Mouse (Mus musculus): ENCODE data around the gene Srp9. TPM values are rescaled to one million over a fixed set of nuclear protein-coding genes. Genes with fewer than 3 reads are reported as not detected.

The Srp9 gene
- polyA plus RNA-seq, 1 experiment from 2014 or later, result 155 TPM

DNA sequence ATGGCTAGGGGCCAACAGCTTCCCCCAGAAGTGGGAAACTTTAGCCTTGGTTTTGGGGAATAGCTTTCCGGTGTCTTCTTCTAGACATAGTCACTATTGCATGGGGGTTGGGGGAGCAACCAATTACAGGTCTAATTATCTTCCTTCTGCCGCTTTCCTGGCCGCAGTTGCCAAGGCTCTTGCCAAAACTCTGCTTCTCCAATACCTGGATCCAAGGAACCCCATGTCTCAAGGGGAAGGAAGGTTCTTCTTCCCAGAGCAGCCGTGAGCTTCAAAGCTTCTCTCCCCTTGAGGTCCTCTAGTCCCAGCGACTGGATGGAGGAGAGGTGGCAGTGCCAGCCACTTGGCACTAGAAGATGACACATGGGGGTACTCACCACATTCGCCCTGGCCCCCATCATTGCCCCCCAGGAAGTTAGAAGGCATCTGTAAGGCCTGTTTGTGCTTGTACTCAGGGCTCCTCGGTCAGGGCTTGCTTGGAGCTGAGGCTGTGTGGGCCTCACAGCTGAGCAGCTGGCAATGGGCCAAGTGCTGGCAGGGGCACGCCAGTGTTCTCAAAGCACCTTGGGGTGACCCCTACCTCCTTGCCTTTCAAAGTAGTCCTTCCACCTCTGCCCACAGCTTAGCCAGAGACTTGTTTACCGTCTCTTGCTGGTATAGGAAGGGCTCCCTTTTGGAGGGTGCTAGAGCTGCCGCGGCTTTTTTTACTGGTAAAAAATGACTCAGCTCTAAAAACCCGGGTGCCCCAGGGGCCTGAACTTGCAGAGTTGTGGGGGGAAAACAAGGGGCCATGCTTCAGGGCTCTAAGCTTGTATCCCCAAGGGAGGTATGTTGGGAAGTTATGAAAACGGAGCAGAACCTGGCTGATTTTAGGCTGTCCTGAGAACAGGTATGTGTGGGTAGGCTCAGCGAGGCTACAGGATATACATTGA is 12.9 kb upstream of the Srp9 start:
- ATAC-seq, result 0 out of 2 replicates have a peak, but pooled peaks have one; percentile 38
- Histone ChIP-seq H3K4me3 (ENCODE audit: low read depth, low read length) (no peak overlapping the region), H3K4me2 (ENCODE audit: low read length) (no peak overlapping the region), H3K9me3 (replicated peaks; ENCODE audit: control insufficient read depth, low read length) (no peaks in the 10 kb centered on the region), H3K36me3 (ENCODE audit: control insufficient read depth, insufficient read depth, low read length) (no peaks in the 10 kb centered on the region), H3K4me1 (ENCODE audit: control insufficient read depth, insufficient read depth, low read length) (peaks cover 8% of the 10 kb centered on the region; the same call in 1 of the 2 replicates), H3K27ac (ENCODE audit: low read depth, low read length) (no peak overlapping the region), H3K27me3 (replicated peaks; ENCODE audit: control insufficient read depth, insufficient read depth, low read length) (no peaks in the 10 kb centered on the region), H3K9ac (ENCODE audit: low read length) (no peak overlapping the region)
- WGBS, result 67% methylated on average over 14 of the region's 14 CpGs
- peak; percentile 44 for DNase-seq (ENCODE audit: low spot score)

DNA sequence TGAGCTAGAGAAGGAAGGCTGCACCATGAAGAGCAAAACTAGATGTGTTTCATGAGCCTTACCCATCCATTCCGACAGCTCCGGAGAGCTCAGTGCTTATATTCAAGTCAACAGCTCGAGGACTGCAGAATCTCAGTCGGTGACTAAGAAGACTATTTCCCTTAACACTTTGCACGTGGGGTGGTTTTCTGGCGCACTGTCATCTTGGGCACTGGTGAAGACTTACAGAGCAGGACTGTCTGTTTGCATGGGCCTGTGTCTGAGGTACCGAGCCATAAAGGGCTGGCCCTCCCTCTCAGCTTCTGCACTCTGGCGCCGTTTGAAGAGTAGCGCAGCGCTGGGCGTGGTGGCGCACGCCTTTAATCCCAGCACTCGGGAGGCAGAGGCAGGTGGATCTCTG is 12.2 kb upstream of the Srp9 start:
- H3K27me3 ChIP-seq (replicated peaks; ENCODE audit: control insufficient read depth, insufficient read depth, low read length), result no peaks in the 10 kb centered on the region
- H3K4me1 ChIP-seq (ENCODE audit: control insufficient read depth, insufficient read depth, low read length), result peaks cover 8% of the 10 kb centered on the region; the same call in 1 of the 2 replicates
- DNase-seq (ENCODE audit: low spot score) (no peak), ATAC-seq (no peak)
- H3K27ac ChIP-seq (ENCODE audit: low read depth, low read length), result no peak overlapping the region
- H3K9me3 ChIP-seq (replicated peaks; ENCODE audit: control insufficient read depth, low read length), result no peaks in the 10 kb centered on the region
- H3K4me2 ChIP-seq (ENCODE audit: low read length), result no peak overlapping the region
- no peak overlapping the region for H3K9ac ChIP-seq (ENCODE audit: low read length)
- no peaks in the 10 kb centered on the region for H3K36me3 ChIP-seq (ENCODE audit: control insufficient read depth, insufficient read depth, low read length)
- no peak overlapping the region for H3K4me3 ChIP-seq (ENCODE audit: low read depth, low read length)
- 94% methylated on average over 15 of the region's 15 CpGs for WGBS

DNA sequence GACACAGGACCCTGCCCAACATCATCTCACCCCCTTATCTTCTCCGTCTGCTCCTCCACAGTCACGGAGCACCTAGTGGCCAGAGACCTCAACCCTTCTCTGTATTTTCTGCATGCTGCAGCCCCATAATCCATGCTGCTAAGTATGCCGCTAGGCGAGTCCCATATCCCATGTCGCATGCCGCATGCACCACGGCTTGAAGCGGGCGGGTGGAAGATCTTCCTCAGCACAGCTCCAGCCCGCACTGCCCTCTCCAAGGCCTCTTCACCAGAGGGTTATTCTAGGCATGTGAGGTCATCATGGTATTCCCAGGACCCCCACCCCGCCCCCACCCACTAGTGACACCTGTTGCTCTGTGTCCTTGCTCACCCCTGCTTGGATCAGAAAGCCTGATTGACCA is 11.4 kb upstream of the Srp9 start:
- Histone ChIP-seq H3K9me3 (replicated peaks; ENCODE audit: control insufficient read depth, low read length) (no peaks in the 10 kb centered on the region), H3K9ac (ENCODE audit: low read length) (no peak overlapping the region), H3K36me3 (ENCODE audit: control insufficient read depth, insufficient read depth, low read length) (no peaks in the 10 kb centered on the region), H3K27ac (ENCODE audit: low read depth, low read length) (no peak overlapping the region), H3K4me3 (ENCODE audit: low read depth, low read length) (no peak overlapping the region), H3K4me2 (ENCODE audit: low read length) (no peak overlapping the region), H3K27me3 (replicated peaks; ENCODE audit: control insufficient read depth, insufficient read depth, low read length) (no peaks in the 10 kb centered on the region), H3K4me1 (ENCODE audit: control insufficient read depth, insufficient read depth, low read length) (peaks cover 8% of the 10 kb centered on the region; the same call in 1 of the 2 replicates)
- WGBS, result 90% methylated on average over 11 of the region's 11 CpGs
- DNase-seq (ENCODE audit: low spot score) (no peak), ATAC-seq (no peak)

DNA sequence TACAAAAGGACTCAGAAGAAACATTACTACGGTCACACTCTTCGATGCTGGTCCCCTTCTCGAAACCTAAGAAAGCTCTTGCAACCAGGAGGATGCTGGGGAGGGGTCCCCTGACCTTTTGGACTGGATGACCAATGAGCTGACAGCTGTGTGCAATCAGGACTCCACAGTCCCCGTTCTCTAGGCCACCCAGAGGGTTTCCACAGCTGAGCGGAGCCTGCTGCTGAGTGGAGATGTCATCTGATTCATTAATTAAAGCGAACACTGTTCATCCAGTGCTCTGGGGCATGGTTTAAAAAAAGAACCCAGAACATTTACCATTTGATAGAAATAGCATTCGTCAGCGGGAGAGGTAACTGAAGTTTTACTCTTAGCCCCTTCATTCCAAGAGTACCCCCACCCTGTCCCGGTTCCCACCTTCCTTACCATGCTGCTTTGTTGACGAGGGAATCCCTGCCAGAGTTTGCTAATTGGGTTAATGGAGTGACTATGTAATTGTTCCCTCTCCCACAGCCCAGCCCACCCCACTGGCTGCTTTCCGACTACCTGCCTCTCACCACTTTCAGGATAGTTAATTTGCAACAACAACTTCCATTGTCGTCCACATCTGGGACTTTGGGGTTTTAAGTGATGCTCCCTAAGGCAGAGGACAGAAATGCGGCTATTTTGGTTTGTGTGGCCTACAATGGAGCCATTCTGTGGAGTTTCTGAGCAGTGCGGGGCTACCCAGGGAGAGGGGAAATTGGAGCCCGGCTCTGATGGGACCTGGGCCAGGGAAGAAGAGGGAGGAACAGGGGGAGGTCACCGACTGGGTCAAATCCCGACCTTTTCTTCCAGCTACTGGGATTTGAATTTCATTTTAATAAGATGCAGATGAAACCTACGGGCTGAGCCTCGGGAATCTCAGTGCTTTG is 10.7 kb upstream of the Srp9 start:
- DNase-seq (ENCODE audit: low spot score) (peak; percentile 50), ATAC-seq (no peak)
- H3K27me3 ChIP-seq (replicated peaks; ENCODE audit: control insufficient read depth, insufficient read depth, low read length), result no peaks in the 10 kb centered on the region
- no peaks in the 10 kb centered on the region for H3K36me3 ChIP-seq (ENCODE audit: control insufficient read depth, insufficient read depth, low read length)
- no peak overlapping the region for H3K4me3 ChIP-seq (ENCODE audit: low read depth, low read length)
- 17% methylated on average over 19 of the region's 19 CpGs for WGBS
- peaks cover 8% of the 10 kb centered on the region; the same call in 1 of the 2 replicates for H3K4me1 ChIP-seq (ENCODE audit: control insufficient read depth, insufficient read depth, low read length)
- H3K4me2 ChIP-seq (ENCODE audit: low read length), result no peak overlapping the region
- no peaks in the 10 kb centered on the region for H3K9me3 ChIP-seq (replicated peaks; ENCODE audit: control insufficient read depth, low read length)
- no peak overlapping the region for H3K9ac ChIP-seq (ENCODE audit: low read length)
- no peak overlapping the region for H3K27ac ChIP-seq (ENCODE audit: low read depth, low read length)

- H3K27me3 ChIP-seq (replicated peaks; ENCODE audit: control insufficient read depth, insufficient read depth, low read length), result no peaks in the 10 kb centered on the region
- H3K27ac ChIP-seq (ENCODE audit: low read depth, low read length), result no peak overlapping the region
- no peak overlapping the region for H3K9ac ChIP-seq (ENCODE audit: low read length)
- DNase-seq (ENCODE audit: low spot score), result peak; percentile 36
- H3K36me3 ChIP-seq (ENCODE audit: control insufficient read depth, insufficient read depth, low read length), result no peaks in the 10 kb centered on the region
- no peak overlapping the region for H3K4me2 ChIP-seq (ENCODE audit: low read length)
- 23% methylated on average over 5 of the region's 5 CpGs for WGBS
- H3K9me3 ChIP-seq (replicated peaks; ENCODE audit: control insufficient read depth, low read length), result no peaks in the 10 kb centered on the region
- peaks cover 8% of the 10 kb centered on the region; the same call in 1 of the 2 replicates for H3K4me1 ChIP-seq (ENCODE audit: control insufficient read depth, insufficient read depth, low read length)
- ATAC-seq, result no peak
- no peak overlapping the region for H3K4me3 ChIP-seq (ENCODE audit: low read depth, low read length)
Observed at GRCm38 (mm10) chr1:182115197-182115596, 9.3 kb upstream of the Srp9 start.

GRCm38 (mm10) chr1:182115651-182116408 is 8.7 kb upstream of the Srp9 start:
- Histone ChIP-seq H3K9me3 (replicated peaks; ENCODE audit: control insufficient read depth, low read length) (no peaks in the 10 kb centered on the region), H3K27me3 (replicated peaks; ENCODE audit: control insufficient read depth, insufficient read depth, low read length) (no peaks in the 10 kb centered on the region), H3K36me3 (ENCODE audit: control insufficient read depth, insufficient read depth, low read length) (no peaks in the 10 kb centered on the region), H3K9ac (ENCODE audit: low read length) (no peak overlapping the region), H3K4me3 (ENCODE audit: low read depth, low read length) (no peak overlapping the region), H3K4me2 (ENCODE audit: low read length) (no peak overlapping the region), H3K4me1 (ENCODE audit: control insufficient read depth, insufficient read depth, low read length) (peaks cover 8% of the 10 kb centered on the region; the same call in 1 of the 2 replicates), H3K27ac (ENCODE audit: low read depth, low read length) (no peak overlapping the region)
- 55% methylated on average over 7 of the region's 7 CpGs for WGBS
- ATAC-seq (peak; percentile 30; the same call in 1 of the 2 replicates), DNase-seq (ENCODE audit: low spot score) (peak; percentile 37)

- no peak for ATAC-seq
- WGBS, result 83% methylated on average over 4 of the region's 4 CpGs
- no peak overlapping the region for H3K4me3 ChIP-seq (ENCODE audit: low read depth, low read length)
- H3K9me3 ChIP-seq (replicated peaks; ENCODE audit: control insufficient read depth, low read length), result no peaks in the 10 kb centered on the region
- H3K4me1 ChIP-seq (ENCODE audit: control insufficient read depth, insufficient read depth, low read length), result peaks cover 7% of the 10 kb centered on the region
- H3K27me3 ChIP-seq (replicated peaks; ENCODE audit: control insufficient read depth, insufficient read depth, low read length), result no peaks in the 10 kb centered on the region
- H3K4me2 ChIP-seq (ENCODE audit: low read length), result no peak overlapping the region
- no peak overlapping the region for H3K9ac ChIP-seq (ENCODE audit: low read length)
- no peak for DNase-seq (ENCODE audit: low spot score)
- H3K27ac ChIP-seq (ENCODE audit: low read depth, low read length), result no peak overlapping the region
- no peaks in the 10 kb centered on the region for H3K36me3 ChIP-seq (ENCODE audit: control insufficient read depth, insufficient read depth, low read length)
Observed at GRCm38 (mm10) chr1:182122413-182122812, 2.1 kb upstream of the Srp9 start.

DNA sequence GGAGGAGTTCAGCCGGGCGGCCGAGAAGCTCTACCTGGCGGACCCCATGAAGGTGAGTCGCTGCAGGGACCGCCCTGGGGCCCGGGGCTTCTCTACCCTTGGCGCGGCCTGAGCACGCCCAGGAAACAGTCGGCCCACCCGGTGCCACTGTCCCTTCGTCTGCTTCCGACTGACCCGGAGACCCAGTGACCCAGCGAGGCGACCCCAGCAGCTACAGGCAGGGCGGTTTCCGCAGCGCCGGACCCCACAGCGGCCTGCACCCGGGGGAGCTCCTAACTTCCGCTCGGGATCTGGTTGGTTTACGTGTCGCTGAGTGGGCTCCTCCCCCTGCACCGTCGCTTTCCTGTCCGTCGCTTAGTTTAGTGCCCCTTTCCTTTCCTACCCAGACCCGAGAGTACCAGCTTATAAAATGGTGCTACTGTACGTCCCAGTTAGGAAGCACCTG is 409 bp downstream of the Srp9 start:
- Histone ChIP-seq H3K27me3 (replicated peaks; ENCODE audit: control insufficient read depth, insufficient read depth, low read length) (no peaks in the 10 kb centered on the region), H3K27ac (ENCODE audit: low read depth, low read length) (peak overlapping the region; percentile 65), H3K36me3 (ENCODE audit: control insufficient read depth, insufficient read depth, low read length) (no peaks in the 10 kb centered on the region), H3K4me3 (ENCODE audit: low read depth, low read length) (peak overlapping the region; percentile 86), H3K4me2 (ENCODE audit: low read length) (peak overlapping the region; percentile 70), H3K9me3 (replicated peaks; ENCODE audit: control insufficient read depth, low read length) (no peaks in the 10 kb centered on the region), H3K9ac (ENCODE audit: low read length) (peak overlapping the region; percentile 75), H3K4me1 (ENCODE audit: control insufficient read depth, insufficient read depth, low read length) (peaks cover 7% of the 10 kb centered on the region)
- DNase-seq (ENCODE audit: low spot score) (peak; percentile 92), ATAC-seq (peak; percentile 96)
- under 1% methylated on average over 21 of the region's 33 CpGs for WGBS
